Mouse (Mus musculus) frontal cortex, postnatal 14 days (tissue): ENCODE measurements around the gene Oat.

Experiments
- DNase-seq, 2 experiments: peaks; one replicate each; pipeline ENCODE4 v3.0.0; 2022; ENCODE audit warnings: low spot score in 2 of 2

Gene Oat

DNA sequence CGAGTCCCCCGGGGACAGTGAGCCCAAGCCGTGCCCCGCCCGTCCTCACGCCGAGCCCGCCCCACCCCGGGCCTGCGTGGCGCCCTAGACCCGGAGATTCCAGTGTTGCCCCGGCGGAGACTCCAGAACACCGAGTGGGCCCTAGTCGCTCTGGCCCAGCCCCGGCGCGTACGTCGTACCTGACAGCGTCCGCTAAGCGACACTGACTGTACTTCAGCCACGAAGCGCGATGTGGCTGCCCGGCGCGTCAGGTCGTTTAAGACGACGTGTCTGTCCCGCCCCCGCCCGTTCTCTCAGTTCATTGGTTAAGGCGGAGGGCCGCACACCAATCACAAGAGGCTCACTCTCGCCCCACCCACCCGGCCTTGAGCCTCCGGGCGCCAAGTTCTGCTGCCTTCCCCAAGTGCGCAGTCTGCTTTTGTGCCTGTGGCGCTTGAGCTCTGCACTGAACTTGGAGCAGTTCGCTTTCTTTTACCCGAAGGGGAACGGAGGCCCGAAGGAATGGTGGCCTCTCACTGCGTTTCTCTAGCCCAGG is at the start of gene Oat:
Gene Oat (minus strand): TSS at position 283 of the 535 bp plus-strand sequence.
- DNase-seq: peak; percentile 89 to 91

DNA sequence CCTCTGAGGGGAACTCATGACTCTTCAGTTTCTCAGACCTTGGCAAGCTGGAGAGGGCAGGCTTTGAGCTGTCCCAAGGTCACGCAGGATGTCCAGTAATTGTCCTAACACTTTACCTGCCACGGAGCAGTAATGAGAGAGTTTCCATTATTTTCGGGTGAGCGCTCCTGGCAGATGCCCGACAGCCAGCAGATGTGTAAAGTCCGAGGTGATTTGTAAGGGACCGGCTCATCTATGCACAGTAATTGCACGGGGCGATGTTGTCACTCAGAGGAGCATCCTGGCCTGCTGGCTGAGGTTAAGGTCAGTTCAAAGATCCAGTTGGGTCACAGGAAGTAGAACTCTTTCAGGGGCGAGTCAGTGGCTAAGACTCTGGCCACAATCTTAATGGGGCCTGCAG is 48.0 kb upstream of the Oat start:
- no peak for DNase-seq

DNA sequence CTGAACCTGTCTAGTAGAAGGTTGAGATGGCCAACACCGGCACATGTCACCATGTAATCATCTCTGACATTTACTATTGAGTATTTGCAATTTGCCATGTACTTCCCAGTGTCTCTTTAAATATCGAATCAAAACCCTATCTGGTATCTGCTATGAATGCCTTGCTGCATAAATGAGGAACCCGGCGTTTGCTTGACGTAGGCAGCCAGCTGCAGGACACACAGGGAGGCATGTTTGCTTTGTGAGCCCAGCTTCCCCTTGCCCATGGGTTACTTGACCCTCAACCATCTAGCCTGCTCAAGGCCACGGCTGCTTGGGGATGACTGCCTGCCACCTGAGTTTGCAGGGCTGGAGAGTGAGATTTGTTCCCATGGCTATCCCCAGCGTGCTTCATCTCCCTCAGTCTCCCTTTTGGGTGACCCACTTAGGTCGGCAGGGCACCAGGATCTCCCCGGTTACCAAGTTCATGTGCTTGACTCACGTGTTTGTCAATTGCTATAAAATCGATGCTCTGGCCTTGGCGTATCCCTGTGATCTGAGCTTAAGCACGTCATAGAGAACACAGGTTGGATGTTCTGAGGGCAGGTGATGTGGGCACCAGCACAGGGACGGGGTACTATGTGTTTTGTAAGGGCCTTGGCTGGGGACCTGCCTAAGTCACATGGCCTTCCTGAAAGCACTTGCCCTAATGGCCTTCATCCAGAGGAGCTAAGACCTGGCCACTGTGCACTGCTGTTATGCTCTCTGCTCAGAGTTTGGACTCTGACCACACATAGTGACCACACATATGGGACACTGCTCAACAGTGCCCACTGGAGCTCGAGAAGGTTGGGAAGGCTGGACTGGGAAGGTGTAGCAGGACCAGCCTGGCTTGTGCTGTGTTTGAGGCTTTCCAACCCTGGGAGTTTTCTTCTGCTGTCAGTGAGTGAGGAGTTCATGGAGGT is 44.0 kb upstream of the Oat start:
- DNase-seq: no peak

DNA sequence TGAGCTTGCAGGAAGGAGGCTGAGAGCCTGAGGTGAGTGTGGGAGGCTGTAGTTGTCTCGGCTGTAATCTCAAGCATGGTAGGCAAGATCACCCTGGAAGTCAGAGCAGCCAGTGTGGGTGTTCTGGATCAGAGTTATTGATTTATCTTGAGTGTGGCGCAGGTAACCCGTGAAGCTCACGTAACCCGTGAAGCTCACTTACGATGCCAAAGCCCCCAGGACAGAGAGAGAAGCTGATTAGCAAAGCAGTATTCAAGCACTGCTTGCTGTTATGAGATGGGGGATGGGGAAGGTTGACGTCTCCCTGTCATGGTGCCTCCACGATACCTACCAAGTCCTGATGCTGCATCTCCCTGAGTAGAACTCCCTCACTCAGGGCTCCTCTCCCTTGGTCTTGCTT is 43.4 kb upstream of the Oat start:
- no peak for DNase-seq

DNA sequence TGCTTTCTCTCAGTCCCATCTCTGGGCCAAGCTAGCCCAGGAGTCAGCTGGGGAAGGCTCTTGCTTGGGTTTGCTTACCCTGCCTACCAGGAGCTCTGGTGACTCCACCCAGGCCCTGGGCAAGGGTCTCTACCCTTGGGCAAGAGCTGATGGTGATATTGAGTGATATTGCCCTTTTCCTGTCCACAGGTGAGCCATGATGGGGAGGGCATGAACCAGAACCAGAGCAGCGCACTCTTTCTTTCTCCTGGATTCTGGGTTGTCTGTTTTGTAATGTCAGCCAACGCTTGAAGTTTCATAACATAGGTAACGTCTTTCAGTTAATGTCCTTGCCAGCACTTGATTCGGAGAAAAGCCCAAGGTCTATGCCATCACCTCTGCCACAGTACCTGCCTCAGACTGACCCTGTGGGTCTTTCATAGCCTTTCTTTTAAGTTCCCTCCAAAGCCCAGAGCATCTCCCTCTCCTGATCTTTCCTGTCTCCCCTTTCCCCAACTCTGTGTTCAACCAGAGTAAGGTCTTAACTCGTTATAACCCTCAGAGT is 40.9 kb upstream of the Oat start:
- no peak for DNase-seq

DNA sequence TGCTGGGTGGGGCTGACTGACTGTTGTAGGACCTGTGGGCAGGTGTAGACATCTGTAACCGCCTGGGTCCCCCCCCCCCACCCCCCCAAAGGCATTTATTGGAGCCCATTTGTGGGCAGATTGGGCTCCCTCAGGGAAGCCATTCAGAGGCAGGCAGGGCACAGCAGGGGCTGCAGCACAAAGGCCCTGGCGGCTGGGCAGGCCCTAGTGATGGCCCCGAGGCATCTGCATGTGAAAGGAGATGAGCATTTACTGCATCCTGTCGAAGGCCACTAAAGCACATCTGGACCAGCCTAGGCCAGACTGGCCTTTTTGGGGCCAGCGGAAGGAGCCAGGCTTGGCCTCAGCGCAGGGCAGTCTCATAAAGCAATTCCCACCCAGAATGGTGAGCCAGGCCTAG is 40.2 kb upstream of the Oat start:
- no peak for DNase-seq

DNA sequence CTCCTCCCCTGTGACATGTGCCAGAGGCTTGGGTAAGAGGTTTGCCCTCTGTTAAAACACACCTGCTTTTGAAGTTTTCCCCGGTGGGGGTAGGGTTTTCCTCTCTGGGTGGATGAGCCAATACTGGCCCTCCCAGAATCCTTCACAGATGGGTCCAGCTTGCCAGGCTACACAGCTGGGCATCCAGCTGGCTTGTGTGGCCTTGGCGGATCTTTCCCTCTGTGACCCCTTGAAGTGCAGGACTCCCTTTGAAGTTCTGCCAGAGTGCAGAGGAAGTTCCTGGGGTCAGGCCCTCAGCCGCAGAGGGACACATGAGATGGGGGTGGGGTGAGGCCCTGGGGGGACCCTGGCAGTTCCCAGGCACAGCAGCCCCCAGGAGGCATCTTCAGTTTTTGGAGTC is 39.1 kb upstream of the Oat start:
- DNase-seq: no peak

DNA sequence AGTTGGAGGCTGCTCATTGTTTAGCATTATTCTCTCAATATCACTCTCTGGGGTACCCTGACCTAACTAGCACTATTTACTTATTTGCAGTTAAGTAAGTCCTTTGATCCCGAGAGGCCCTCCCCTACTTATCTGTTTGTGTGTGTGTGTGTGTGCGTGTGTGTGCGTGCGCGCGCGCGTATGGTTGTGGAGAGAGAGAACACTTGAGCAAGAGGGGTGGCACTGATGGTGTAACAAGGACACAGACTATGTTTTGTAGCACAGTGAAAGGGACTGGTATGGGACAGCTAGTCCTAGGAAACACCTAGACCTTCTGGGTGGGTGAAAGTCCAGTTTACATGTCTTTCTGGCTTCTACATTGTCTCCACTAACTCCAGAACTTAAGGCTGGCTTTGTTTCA is 35.3 kb upstream of the Oat start:
- no peak for DNase-seq

DNA sequence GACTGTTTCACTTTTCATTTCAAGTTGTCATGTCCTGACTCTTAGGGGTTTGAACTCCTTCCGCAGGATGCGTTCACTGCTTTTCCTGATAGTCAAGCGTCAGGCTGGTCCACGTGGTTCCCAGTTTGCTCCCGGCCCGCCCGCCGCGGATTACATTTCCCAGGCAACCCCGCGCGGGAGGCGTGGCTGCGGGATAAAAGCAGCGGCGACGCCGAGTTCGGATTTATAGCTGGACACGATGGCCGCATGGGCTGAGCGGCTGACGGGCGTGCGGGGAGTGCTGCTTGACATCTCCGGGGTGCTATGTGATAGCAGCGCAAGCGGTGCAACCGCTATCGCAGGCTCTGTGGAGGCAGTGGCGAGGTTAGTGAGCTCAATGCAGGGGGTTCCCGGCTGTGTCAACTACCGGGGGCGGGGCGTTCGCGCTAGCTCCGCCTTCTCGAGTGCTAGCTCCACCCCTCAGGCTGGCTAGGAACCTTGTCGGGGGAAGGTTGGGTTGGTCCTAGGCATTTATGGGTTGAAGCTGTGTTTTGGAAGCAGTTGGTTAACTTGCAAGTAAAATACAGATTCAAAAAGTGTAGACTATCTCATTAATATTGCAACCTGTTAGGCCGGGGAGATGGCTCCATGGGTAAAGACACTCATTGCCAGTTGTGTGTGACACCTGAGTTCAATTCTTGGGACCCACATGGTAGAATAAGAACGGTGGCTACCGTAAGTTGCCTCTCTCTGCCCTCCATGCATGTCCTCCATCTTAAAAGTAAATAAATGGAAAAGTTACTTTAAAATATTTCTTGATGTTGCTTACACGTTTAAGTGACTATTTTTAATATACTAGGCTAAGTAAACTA is 34.5 kb upstream of the Oat start, which contains the start of gene Lhpp:
Gene Lhpp (plus strand): TSS at position 171 of the 851 bp plus-strand sequence.
- DNase-seq: peak; percentile 51 to 69

DNA sequence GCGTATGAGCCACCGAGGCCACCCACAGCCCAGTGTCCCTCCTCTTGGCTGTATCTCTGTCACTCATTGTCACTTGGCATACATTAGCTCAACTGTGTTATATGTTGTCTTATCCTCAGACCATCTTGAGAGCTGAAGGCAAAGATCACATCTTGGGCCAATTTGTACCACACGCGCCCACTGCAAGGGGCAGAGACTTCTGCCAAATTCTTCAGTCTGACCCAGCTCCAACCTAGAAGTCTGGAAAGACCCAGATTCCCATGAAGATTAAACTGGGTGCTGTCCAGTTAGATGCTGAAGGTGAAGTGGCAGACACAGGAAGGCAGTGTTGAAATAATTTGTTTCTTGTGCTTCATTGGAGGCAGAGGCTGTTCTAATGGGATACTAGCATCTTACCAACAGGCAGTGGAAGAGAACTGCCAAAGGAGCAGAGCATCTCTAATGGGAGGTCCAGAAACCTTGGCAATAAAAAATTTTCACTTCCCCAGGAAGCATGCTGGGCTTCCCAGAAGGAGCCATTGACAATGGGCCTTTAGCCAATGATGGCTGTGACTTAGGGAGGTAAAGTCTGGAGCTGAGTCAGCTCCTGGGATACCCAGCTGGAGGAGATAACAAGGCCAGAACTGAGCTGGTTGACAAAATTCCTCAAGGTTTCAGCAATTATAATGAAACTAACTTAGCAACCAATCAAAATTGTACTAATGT is 32.3 kb upstream of the Oat start:
- DNase-seq: no peak

DNA sequence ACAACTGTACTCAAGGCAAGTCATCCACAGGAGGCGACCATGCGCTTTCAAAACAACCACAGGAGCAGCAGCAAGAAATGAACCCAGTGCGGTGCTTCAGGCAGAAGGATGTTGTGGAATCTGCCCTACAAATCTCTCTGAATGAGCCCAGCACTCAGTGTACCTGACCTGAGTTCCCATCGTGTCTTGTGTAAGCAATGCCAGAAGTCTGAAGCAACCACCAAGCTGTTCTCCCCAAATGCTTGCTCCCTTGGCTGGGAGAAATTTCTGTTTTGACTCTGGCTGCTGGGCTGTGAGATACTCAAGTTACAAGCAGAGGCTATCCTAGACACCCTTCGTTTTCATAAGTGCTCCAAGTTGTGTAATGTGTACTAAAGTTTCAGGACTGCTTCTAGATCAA is 29.5 kb upstream of the Oat start:
- no peak for DNase-seq

DNA sequence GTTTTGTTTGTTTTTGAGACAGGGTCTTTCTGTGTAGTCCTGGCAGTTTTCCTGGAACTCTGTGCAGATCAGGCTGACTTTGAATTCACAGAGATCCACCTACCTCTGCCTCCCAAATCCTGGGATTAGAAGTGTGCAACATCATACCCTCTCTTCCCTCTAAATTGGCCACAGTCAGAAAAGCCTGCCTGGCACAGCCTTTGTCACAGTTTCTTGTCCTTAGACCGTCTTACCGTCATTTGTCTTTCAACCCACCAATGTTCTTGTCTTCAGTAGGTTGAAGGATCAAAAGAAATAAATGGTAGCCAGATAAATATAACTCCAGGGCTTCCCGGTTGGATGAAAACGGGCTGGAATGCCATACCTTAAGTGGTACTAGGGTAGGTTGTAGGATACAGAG is 28.5 kb upstream of the Oat start:
- DNase-seq: no peak

DNA sequence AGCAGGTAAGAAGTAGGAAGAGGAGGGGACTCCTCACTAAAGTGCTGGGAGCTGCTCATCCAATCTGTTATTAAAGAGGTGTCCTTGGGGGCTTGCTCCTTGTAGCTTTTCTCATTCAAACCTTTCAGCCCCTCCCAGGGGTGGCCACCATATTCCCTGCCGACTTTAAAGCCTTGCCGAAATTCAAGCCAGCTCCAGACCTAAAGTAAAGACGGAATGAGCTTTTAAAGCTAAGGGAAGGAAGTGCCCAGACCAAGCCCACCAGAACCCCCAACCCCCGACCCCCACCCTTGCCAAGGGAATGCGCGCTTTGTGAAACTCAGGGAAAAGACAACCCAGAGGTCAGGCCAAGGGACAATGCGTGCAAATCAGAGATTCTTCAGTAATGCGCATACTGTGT is 24.7 kb upstream of the Oat start:
- no peak for DNase-seq

DNA sequence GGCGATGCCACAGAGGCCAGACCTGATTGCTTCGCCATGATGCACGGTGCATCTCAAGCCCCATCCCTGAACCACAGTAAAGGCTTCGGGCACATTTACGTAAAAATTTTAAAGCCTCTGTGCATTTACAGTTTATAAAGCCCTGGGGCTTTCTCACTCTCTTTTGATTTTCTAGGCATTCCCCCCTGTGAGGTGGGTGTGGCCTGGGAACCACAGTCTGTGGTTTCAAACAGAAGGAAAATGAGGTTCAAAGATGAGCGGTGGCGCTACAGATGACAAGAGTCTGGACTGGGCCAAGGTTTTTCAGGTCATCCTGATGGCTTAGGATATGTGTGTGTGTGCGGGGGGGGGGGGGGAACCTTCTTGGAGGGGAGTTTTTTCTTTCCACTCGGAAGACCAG is 23.8 kb upstream of the Oat start:
- no peak for DNase-seq

DNA sequence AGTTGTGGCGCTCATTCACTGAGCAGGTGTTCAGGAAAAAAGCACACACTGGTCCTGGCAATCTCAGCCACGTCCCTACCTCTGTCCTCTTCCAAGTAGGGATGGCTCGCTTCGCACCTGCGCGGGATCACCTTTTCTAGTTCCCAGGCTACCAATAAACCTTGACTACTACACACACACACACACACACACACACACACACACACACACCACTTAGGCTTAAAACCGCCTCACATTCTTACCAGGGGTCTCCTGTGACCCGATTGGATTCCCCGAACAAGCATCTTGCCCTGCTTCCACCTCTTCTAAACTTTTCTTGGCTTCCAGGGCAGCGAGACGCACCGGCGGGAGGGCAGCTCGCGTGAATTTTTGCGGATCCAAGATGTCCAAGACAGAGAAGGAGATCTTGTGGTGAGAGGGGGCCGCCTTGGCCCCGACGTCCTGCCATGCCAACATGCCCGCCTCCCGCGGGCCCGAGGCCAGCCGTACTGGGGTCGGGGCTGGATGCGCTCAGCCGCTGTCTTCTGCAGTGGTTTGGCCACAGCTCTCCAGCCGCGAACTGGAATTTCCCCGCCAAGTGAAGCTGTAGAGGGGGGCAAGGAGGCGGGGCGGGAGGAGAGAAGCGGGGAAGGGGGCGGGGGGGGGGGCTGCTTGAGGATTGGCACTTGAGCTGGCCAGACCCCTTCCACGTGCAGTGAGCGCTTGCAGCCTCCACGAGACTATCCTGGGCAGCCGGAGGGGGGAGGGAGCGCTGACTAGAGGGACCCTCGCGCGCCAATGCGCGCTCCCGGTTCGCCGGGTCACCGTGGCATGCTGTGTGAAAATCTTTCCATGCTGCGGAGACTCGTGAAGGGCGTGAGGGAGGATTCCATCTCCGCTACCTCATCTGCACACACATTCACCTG is 23.1 kb upstream of the Oat start, which contains the start of gene Nkx1-2:
Gene Nkx1-2 (minus strand): TSS at position 567 of the 905 bp plus-strand sequence.
- DNase-seq: no peak

DNA sequence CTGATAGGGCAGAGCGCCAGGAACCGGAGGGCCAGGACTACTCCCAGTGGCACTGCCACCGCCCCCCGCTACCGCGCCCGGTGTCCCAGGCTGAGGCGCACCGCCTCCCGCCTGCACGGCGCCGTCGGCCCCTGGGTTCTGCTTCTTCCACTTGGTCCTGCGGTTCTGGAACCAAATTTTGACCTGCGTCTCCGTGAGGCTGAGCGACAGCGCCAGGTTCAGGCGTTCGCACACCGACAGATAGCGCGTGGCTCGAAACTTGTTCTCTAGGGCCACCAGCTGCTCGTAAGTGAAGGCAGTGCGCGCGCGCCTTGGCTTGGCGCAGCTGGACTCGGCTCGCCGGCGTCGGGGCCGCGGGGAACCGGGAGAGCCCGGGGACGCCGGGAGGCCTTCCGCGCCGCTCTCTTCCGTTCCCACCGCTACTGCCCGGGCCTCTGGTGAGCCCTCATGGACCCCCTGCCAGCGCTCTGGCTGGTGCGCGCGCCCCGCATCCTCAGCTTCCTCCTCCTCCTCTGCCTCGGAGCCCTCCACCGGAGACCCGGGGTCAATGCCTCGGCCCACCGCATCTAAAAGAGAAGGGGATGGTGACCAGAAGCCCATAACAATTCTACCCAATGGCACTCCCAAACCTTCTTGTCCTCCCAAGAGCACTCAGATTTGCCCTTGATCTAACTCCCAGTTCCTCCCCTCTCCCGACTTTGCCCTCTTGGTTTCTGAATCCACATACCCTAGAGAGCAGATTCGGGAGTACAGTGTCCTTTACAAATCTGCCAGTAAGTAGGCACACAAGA is 21.2 kb upstream of the Oat start:
- no peak for DNase-seq

DNA sequence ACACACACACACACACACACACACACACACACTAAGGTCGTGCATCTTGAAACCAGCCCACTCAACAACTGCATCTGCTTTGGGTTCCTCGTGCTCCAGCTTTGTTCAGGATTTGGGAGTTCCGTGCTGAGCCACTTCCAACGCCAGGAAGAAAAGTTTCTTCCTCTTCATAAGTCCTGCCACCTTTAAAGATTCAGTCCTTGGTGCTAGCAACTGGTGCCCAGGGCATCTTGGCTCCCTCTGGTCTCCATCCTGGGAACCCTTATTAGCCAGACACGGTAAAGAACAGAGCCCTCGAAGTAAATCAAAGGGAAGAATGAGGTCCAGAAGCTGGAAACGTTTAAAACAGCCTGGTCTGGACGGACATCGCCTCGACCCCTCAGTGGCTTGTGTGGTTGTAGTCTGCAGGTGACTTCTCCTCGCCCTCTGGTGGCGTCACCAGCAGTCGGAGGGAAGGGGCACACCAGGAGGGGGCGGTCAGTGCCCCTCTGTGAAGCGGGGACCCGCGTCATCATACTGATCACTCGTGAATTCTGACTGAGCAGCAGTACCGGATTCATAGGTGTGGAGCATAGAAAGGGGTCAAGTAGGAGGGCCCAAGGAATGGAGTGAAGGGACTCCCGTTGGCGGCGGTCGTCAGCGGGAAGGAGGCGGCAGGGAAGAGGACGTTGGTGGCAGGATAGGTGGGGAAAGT is 20.5 kb upstream of the Oat start:
- no peak for DNase-seq

DNA sequence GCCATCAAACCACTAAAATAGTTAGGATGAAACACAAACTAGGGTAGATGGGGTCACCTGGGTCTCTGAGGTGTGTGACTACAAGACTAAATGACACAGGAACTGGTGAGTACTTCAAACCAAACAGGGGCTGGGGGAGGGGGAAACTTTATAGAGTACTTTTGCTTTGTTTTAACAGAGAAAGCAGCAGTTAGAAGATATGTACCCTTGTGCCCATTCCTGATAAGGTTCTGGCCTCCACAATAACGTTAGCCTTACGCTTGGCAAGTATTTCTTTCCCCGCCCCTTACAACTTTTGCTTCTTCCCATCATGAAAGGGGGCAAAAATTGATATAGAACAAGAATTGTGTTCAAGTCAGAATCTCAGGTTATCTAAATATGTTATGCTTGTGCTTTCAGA is 19.6 kb upstream of the Oat start:
- DNase-seq: no peak

DNA sequence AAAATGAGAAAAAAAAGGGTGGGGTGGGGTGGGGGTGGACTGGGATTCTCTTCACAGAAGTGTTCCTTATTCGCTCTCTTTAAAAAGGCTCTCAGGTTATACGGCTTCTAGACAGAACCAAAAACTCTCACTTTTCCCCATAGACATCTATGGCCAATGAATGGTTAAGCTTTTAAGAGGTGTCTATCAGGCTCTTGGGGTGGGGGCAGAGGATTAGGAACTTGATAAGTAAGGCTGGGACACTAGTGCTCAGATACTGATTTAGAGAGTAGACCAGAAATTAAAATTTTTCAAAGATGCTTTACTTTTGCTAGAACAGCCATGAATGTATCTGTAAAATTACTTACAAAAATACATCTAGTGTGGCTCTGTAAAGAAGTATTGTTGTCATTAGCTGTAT is 18.1 kb upstream of the Oat start:
- DNase-seq: no peak
